Mouse (Mus musculus) liver, embryonic 14.5 days (tissue): ENCODE measurements at regions not wholly inside any gene's neighbourhood (a gene's known extent, or its start where the extent isn't known, plus 50 kb on each side); places are given as distances from the start of the nearest gene placed in this dataset.

Source experiments
- CTCF ChIP-seq: IDR thresholded peaks from 2 replicates; pipeline ENCODE4 v1.5.1; 2016; ENCODE audit warnings: antibody characterized with exemption, low read depth, control low read depth
- EP300 ChIP-seq: IDR thresholded peaks from 2 replicates; pipeline ENCODE4 v1.6.1; 2016; ENCODE audit warnings: antibody characterized with exemption, low read depth

GRCm38 (mm10) chr10:8130057-8130456 lies 174.0 kb upstream of the Tab2 start:
- TF ChIP-seq CTCF (no peak), EP300 (no peak)
